Mouse (Mus musculus): ENCODE data around the gene Knl1.

- TF ChIP-seq REST (IDR thresholded peaks at IDR 0.05; ENCODE audit: insufficient read depth, insufficient read length): no peak
- no peak for TF ChIP-seq MAX (IDR thresholded peaks at IDR 0.05; ENCODE audit: low read depth)
These were observed 20.0 kb upstream of the Knl1 start for GRCm38 (mm10) chr2:119026951-119027350.
